Mouse (Mus musculus): ENCODE measurements around the gene Ntrk2.

The Ntrk2 gene

DNA sequence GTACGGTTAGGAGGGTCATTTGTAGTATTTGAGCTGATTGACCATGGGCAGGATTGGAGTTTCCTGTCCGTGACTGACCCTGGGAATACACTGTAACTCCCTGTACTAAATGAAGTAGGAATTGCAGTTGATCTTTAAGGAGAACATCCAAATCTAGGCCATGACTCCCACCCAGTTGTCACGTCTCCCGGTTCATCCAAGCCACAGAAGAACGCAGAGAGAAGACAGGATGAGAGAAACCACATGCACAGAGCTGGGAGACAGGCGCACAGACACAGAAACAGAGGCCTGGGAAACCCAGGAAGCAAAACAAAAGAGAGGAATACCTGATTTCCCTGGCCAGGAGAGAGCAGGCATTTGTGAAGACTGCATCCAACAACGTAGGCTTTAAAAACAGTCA is 117.1 kb downstream of the Ntrk2 start:
- in situ Hi-C loops (cut with MboI, MseI) = no loop called here

DNA sequence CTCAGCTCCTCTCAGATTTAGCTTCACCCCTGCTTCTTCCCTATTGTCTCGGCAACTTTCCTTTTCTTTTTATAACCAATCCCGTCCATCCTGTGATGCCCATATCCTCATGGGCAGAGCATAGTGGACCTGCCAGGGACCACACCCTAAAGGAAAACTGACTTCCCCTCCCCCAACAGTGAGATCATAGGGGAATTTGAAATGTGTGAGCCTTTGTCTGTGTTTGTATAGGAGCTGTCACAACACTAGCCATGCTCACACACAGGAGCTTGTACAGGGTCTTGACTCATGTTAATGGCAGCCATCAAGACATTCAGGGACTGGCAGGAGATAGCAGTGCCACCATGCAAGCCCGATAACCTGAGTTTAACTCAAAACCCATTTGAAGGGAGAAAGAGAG is 118.1 kb downstream of the Ntrk2 start:
- in situ Hi-C loops (cut with MboI, MseI) = no loop called here

- in situ Hi-C loops (cut with MboI, MseI) = no loop called here
Measured at GRCm38 (mm10) chr13:58927186-58927585, 120.8 kb downstream of the Ntrk2 start.

DNA sequence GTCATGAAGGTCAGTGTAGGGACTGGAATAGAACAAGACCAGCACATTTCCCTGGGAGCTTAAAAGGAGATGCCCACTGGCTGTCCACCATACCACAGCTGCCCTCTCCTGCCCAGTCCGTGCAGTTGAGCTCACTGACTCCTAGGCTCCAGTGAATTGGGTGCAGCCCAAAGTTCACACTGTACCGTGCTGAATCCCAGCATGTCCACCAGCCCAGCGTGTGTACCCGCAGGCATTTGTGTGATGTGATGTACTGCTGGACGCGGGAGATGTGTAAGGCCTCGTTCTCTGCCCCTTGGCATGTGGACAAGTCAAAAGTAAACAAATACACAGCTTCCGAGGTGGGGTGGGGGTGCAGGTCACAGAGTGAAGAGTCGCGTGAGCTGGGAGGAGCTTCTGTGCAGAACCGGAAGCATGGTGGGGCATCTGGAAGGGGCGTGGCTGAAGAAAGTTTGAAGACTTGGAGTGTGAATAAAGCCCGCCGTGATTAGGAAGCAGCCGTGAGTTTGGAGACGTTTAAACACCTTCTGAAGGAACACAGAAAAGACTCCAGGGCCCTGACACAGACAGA is 121.4 kb downstream of the Ntrk2 start:
- in situ Hi-C loops (cut with MboI, MseI) = no loop called here

DNA sequence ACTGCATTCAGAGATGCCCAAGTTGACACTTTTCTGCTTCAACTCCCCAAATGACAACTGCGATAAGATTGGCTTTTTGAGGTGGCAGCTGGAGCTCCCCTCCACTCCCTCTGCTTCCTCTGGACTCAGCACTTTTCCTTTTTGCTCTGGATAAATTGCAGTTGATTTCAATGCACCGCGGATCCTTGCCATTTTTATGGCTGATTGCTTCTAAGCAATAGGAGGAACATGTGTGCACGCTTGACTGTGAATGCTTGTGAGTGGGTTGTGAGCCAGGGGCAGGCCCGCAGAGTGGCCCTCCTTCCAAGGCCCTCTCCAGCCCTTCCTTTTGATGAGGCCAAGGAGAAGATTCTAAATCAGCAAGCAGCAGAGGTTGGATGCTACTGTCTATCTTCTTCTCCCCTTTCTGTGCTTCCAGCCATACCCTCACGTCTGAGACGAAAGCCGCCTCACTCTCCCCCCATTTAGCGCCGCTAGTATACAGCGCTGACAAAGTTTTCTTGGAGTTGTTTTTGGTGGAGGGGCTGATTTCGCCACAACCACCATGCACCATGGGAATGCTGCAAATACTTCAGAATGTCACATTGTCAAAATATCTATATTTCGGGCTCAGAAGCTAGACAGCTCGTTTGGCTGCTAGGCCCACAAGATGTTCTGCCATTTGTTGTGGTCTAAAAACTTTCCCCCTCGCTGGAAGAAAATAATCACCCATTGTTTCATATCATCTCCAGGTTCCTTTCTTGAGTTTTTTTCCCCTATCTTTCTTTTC is 122.5 kb downstream of the Ntrk2 start:
- in situ Hi-C loops (cut with MboI, MseI) = no loop called here

- in situ Hi-C loops (cut with MboI, MseI) = no loop called here
Measured at GRCm38 (mm10) chr13:58930161-58930560, 123.8 kb downstream of the Ntrk2 start.

DNA sequence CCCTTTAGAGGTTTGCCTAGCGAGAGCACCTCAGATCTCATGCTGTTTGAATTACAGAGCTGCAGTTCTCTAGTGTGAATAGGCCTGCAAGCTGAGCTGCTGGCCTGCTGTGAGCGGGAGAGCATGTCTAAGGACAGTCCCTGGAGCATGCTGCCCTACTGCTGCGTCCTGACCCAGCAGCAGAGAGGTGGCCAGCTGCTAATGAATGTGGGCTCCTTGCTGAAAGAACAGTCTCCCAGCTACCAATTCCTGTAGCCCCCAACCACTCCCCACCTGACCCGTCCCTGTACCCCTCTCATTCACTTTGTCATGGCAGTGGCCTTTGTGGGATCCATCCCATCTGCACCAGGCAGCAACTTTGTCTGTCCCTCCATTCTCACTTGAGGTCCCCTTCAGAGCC is 126.8 kb downstream of the Ntrk2 start:
- in situ Hi-C loops (cut with MboI, MseI) = no loop called here

DNA sequence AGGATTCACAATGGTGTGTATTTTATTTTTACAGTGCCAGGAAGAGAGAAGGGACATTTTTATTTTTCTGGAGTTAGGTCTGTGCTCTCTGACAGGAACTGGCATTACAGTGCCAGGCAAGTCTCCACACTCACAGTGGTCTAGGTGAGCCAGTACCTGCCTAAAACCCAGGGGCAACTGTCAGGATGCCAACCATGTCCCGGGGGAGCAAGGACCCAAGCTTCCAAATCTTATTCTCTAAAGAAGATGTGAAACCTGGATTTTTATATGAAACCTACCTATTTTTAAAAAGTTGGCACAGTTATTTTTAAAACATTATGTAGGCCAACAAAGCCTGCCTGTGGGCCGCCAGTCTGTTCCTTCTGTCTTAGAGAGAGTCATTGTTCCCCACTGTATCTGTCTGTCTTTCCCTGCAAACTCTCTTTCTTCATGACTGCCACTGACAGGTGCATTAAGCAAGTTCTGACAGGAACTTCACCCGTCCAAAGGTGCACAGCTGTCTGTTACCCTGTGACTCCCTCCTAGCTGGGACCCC is 128.3 kb downstream of the Ntrk2 start:
- in situ Hi-C loops (cut with MboI, MseI) = no loop called here

GRCm38 (mm10) chr13:58935956-58936495 is 129.7 kb downstream of the Ntrk2 start:
- in situ Hi-C loops (cut with MboI, MseI) = no loop called here

DNA sequence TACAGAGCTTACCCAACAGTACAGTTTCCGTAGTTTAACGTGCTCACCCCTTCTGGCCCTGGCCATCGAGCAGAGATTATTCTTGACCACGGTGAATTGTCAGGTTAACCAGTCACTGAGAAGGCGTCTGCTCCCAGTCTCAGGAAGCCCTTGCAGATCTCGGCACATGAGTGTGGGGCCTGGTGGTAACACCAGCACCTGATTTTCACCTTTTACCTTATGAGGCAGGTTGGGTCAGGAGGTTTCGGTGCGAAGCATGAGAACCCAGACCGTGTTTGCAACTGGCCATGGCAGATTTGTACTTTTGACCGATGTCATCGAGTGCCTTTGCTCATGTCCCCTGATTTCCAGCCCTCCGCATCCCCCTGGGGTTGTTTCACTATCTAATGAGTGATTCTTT is 131.5 kb downstream of the Ntrk2 start:
- in situ Hi-C loops (cut with MboI, MseI) = no loop called here

- in situ Hi-C loops (cut with MboI, MseI) = no loop called here
Measured at GRCm38 (mm10) chr13:58938464-58938863, 132.1 kb downstream of the Ntrk2 start.

DNA sequence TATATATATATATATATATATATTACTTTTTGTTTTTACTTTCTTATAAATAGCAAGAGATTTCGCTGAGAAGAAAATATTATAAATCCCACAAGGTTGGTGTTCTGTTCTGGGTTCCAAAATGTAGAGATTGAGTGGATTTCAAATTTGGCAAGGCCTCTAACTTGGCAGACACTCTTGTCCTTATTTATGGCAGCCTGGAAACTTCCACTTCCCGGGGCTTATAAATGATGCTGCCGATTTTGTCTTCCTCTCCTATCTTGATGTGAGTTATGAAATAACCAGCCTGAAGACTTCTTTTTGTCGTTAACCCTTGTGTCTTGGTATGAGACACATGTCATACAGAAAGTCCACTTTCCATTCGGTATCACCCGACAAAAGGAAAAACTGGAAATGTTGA is 133.8 kb downstream of the Ntrk2 start:
- in situ Hi-C loops (cut with MboI, MseI) = no loop called here

GRCm38 (mm10) chr13:58940798-58941197 is 134.4 kb downstream of the Ntrk2 start:
- in situ Hi-C loops (cut with MboI, MseI) = no loop called here

GRCm38 (mm10) chr13:58945781-58946180 is 139.4 kb downstream of the Ntrk2 start:
- in situ Hi-C loops (cut with MboI, MseI) = no loop called here

- in situ Hi-C loops (cut with MboI, MseI) = no loop called here
Measured at GRCm38 (mm10) chr13:58946589-58946988, 140.2 kb downstream of the Ntrk2 start.

DNA sequence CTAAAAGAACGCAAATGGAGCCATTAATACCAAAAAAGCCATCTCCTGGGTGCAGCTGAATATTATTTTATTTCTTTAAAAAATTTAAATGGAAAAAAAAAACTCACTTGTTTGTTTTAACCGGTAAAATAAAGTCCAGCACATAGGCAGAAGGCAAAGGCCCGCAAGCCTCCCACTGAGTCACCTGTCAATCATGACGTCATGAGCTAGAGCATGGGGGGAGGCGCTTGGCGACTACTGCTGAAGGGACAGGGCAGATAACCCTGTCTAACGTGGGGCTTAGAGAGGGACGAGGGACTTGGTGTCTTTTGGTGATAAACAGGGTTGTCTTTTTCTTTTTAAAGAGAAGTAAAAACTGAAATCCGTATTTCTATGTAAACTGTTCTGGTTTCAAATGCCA is 140.7 kb downstream of the Ntrk2 start:
- in situ Hi-C loops (cut with MboI, MseI) = no loop called here

- in situ Hi-C loops (cut with MboI, MseI) = no loop called here
Measured at GRCm38 (mm10) chr13:58954331-58954730, 148.0 kb downstream of the Ntrk2 start.

DNA sequence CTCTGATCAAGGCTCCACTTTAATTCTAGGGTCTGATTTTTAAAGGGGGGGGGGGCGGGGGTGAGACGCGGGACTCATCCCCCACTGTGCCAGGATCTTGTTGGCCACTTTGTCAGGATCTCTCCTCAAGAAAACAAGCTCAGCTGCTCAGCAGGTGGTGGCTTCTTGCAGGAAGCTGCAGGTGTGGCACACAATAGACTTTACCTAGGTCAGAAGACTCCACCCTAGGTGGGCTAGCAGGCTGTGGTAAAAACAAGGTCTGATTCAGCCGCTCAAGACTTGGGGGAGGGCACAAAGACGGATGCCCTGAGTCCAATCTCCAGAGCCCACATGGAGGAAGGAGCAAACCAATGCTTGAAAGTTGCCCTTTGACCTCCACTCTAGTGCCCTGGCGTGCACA is 148.4 kb downstream of the Ntrk2 start:
- in situ Hi-C loops (cut with MboI, MseI) = no loop called here

DNA sequence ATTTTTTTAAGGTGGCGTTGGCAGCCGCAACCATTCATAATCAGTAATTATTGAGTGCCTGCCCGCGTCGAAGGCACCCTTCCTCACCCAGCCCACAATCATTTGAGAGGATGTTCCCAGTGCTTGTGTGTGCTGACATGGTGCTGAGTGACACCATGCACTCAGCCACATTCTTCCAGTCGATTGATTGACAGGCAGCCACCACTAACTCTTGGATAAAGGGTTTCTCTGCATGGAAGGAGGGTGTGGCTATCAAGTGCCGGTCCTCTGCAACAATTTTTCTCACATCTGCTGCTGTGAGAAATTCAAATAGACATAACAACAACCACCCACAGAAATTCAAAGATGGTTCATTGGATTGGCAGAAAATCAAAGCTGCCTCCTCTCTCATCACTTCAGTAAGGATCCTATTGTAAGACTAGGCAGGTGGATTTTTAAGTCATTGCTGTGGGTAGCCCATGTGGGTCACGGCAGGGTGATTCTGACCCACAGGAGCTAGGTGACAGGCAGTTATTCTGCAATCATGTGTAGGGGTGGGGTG is 148.9 kb downstream of the Ntrk2 start:
- in situ Hi-C loops (cut with MboI, MseI) = no loop called here

GRCm38 (mm10) chr13:58958171-58958904 is 152.0 kb downstream of the Ntrk2 start:
- in situ Hi-C loops (cut with MboI, MseI) = no loop called here

DNA sequence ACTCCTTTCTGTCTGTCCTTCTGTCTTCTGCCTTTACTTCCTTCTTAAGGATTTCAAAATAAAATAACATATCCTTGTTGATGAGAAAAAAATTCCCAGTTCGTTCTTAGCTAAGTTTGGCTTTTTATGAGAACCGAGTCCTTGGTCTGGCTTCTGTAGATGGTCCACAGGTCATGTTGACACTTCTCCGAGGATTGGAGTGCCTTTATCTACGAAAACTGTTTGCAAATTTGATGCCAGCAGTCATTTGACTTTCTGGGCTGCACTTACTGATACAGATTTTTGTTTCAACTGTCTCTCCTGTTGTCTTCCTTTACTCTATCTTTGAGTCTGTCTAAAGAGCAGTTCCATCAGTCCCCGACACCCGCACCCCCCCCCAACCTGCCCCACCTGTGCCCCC is 154.0 kb downstream of the Ntrk2 start:
- in situ Hi-C loops (cut with MboI, MseI) = no loop called here

DNA sequence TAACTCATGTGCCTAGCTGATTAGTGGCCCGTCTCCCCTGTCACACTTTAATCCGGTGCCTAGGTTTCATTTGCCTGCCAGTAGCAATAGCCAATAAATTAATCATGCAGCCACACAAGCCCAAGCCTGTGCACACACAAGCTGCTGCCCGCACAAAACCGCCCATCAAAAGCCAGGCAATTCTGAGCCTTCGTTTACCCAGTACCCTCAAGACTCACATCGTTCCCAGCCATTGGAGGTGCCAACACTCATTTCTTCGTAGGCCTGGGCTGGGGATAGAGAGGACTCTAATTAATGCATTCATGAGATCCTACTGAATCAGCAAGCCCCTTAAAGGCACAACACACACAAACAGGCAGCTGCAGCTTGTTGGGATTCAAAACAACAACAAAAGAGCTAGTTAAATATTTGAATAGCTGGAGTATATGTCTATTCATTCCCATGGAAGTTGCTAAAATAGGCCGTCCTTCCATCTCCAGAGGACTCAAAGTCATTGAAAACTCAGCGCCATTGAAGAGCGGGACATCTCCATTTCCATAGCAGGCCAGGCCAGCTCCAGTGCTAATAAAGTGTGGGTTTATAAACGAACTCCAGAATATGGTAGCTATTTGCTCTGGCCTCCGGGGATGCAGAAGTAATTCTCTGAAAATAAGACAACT is 158.5 kb downstream of the Ntrk2 start:
- in situ Hi-C loops (cut with MboI, MseI) = no loop called here

Measured in regulatory T cell (primary cell).